Mouse (Mus musculus): ENCODE data around the gene Cdr2. TPM values are rescaled to one million over a fixed set of nuclear protein-coding genes. Genes with fewer than 3 reads are reported as not detected.

Cdr2 gene
- total and polyA plus RNA-seq, 3 experiments = 15.8 to 17.4 TPM; not detected in 1

GRCm38 (mm10) chr7:120917592-120918461 lies 64.3 kb downstream of the Cdr2 start, which contains the start of gene Polr3e (continued):
- TF ChIP-seq E2F4 (IDR thresholded peaks at IDR 0.05; ENCODE audit: borderline replicate concordance, low read depth, low read length) = no peak
- peak; percentile 85 for TF ChIP-seq MAX (IDR thresholded peaks at IDR 0.05; ENCODE audit: low read length)
- TF ChIP-seq CTCF (IDR thresholded peaks at IDR 0.05 in 2 of 3, conservative IDR thresholded peaks at IDR 0.05 in 1 of 3; ENCODE audit: control insufficient read depth in 1 of 3, insufficient read depth in 1 of 3, low read depth in 2 of 3, low read length in 3 of 3, poor library complexity in 1 of 3, severe bottlenecking in 1 of 3) = peak; percentile 49 to 93 (median 88); a peak in 5 of 6 replicates
- TF ChIP-seq POLR2A (IDR thresholded peaks at IDR 0.05; ENCODE audit: control insufficient read depth in 1 of 2, insufficient read depth in 1 of 2, low read depth in 1 of 2, low read length in 2 of 2, poor library complexity in 1 of 2) = peak; percentile 72 to 82
- TF ChIP-seq NELFE (IDR thresholded peaks at IDR 0.05; ENCODE audit: low read depth, low read length) = peak; percentile 63

- Histone ChIP-seq H3K27ac (ENCODE audit: control insufficient read depth, low read depth, low read length) (no peak overlapping the region), H3K9ac (ENCODE audit: control insufficient read depth, low read depth, low read length, poor library complexity, severe bottlenecking) (peak overlapping the region; percentile 74), H3K27me3 (ENCODE audit: control insufficient read depth in 1 of 2, insufficient read depth in 2 of 2, low read length in 2 of 2) (no peaks in the 10 kb centered on the region)
These were observed 64.9 kb downstream of the Cdr2 start for GRCm38 (mm10) chr7:120917279-120917591.

GRCm38 (mm10) chr7:120916262-120916875 lies 65.7 kb downstream of the Cdr2 start:
- H3K79me2 ChIP-seq (ENCODE audit: control insufficient read depth, insufficient read depth, low read length, poor library complexity) = peaks cover 28% of the 10 kb centered on the region
- H3K9ac ChIP-seq (ENCODE audit: control insufficient read depth, low read depth, low read length, poor library complexity, severe bottlenecking) = peak overlapping the region; percentile 74
- TF ChIP-seq MYC (IDR thresholded peaks at IDR 0.05; ENCODE audit: low read depth, low read length) (no peak), MAFK (IDR thresholded peaks at IDR 0.05; ENCODE audit: borderline replicate concordance, low read depth, low read length) (no peak), CTCF (IDR thresholded peaks at IDR 0.05 in 2 of 3, conservative IDR thresholded peaks at IDR 0.05 in 1 of 3; ENCODE audit: control insufficient read depth in 1 of 3, insufficient read depth in 1 of 3, low read depth in 2 of 3, low read length in 3 of 3, poor library complexity in 1 of 3, severe bottlenecking in 1 of 3) (peak in 1 of 3 experiments; percentile 35; a peak in 2 of 6 replicates), TBP (IDR thresholded peaks at IDR 0.05; ENCODE audit: low read depth, low read length) (peak; percentile 62; the same call in 1 of the 2 replicates)
- no peaks in the 10 kb centered on the region for H3K27me3 ChIP-seq (ENCODE audit: control insufficient read depth in 1 of 2, insufficient read depth in 2 of 2, low read length in 2 of 2)
- H3K9me3 ChIP-seq (replicated peaks; ENCODE audit: insufficient read depth, low read length) = no peaks in the 10 kb centered on the region
- H3K4me3 ChIP-seq (ENCODE audit: control insufficient read depth in 1 of 2, insufficient read depth in 1 of 2, low read depth in 2 of 2, low read length in 2 of 2) = peak overlapping the region; percentile 32 to 63
- DNase-seq (ENCODE audit: low read depth, low spot score) = peak; percentile 81
- H3K27ac ChIP-seq (ENCODE audit: control insufficient read depth, low read depth, low read length) = no peak overlapping the region
- H3K36me3 ChIP-seq (ENCODE audit: control insufficient read depth in 1 of 2, insufficient read depth in 2 of 2, low read length in 2 of 2) = peaks cover 0 to 8% of the 10 kb centered on the region in 2 experiments; a peak in 2 of 4 replicates
- H3K4me1 ChIP-seq (ENCODE audit: control insufficient read depth in 1 of 2, insufficient read depth in 2 of 2, low read length in 2 of 2) = peaks cover 0 to 8% of the 10 kb centered on the region in 2 experiments; a peak in 2 of 4 replicates

More at GRCm38 (mm10) chr7:120917279-120917591, 64.9 kb downstream of the Cdr2 start:
- no peaks in the 10 kb centered on the region for H3K9me3 ChIP-seq (replicated peaks; ENCODE audit: insufficient read depth, low read length)
- TF ChIP-seq MXI1 (IDR thresholded peaks at IDR 0.05; ENCODE audit: low read depth, low read length) = no peak
- no peak for TF ChIP-seq UBTF (IDR thresholded peaks at IDR 0.05; ENCODE audit: borderline replicate concordance, insufficient read depth, low read depth, low read length)
- peak; percentile 100 for TF ChIP-seq TBP (IDR thresholded peaks at IDR 0.05; ENCODE audit: low read depth, low read length)
- TF ChIP-seq ZNF384 (IDR thresholded peaks at IDR 0.05; ENCODE audit: low read depth, low read length) = no peak
- TF ChIP-seq MAZ (IDR thresholded peaks at IDR 0.05; ENCODE audit: low read depth, low read length) = no peak
- TF ChIP-seq USF2 (IDR thresholded peaks at IDR 0.05; ENCODE audit: borderline replicate concordance in 1 of 2, insufficient read depth in 1 of 2, low read depth in 1 of 2, low read length in 2 of 2) = no peak
- TF ChIP-seq MYC (IDR thresholded peaks at IDR 0.05; ENCODE audit: low read depth, low read length) = no peak
- no peak for TF ChIP-seq ZMIZ1 (IDR thresholded peaks at IDR 0.05; ENCODE audit: low read depth, low read length)
- peak; percentile 98 for TF ChIP-seq MAFK (IDR thresholded peaks at IDR 0.05; ENCODE audit: borderline replicate concordance, low read depth, low read length)
- no peak for TF ChIP-seq SMC3 (IDR thresholded peaks at IDR 0.05; ENCODE audit: low read depth, low read length)
- no peak for DNase-seq (ENCODE audit: low read depth, low spot score)
- H3K4me3 ChIP-seq (ENCODE audit: control insufficient read depth in 1 of 2, insufficient read depth in 1 of 2, low read depth in 2 of 2, low read length in 2 of 2) = peak overlapping the region; percentile 63 to 79
- H3K79me2 ChIP-seq (ENCODE audit: control insufficient read depth, insufficient read depth, low read length, poor library complexity) = peaks cover 28% of the 10 kb centered on the region
- peaks cover 0 to 8% of the 10 kb centered on the region in 2 experiments; a peak in 2 of 4 replicates for H3K4me1 ChIP-seq (ENCODE audit: control insufficient read depth in 1 of 2, insufficient read depth in 2 of 2, low read length in 2 of 2)
- peaks cover 0 to 8% of the 10 kb centered on the region in 2 experiments; a peak in 2 of 4 replicates for H3K36me3 ChIP-seq (ENCODE audit: control insufficient read depth in 1 of 2, insufficient read depth in 2 of 2, low read length in 2 of 2)
